Mouse (Mus musculus) layer of hippocampus, postnatal 36 days (tissue): ENCODE results near the gene Tmem245. TPM values are rescaled to one million over a fixed set of nuclear protein-coding genes. Genes with fewer than 3 reads are reported as not detected.

Experiments
- microRNA-seq, 2 experiments: library from miRNA; unstranded; fragments of <30 nt; microRNA quantifications; one replicate each; pipeline ENCODE4 v1.2.0; 2021
- total RNA-seq, 2 experiments: library from RNA; stranded (reverse); gene quantifications; 2 replicates each; pipeline ENCODE4 v1.2.3; 2021

Gene Tmem245
- total RNA-seq, 2 experiments from 2014 or later = 34.2 to 34.8 TPM

Small RNA genes lying within 50 kb of the gene (microRNA-seq; reads per million reads assigned to microRNA genes)
- 18.8 to 28.8 reads per million in 2 experiments for gene Mir32

Other genes starting within 250 kb of the Tmem245 start
- not detected for gene Gm26657, start 207.4 kb downstream of the Tmem245 start, total RNA-seq
- under 1 TPM in 1 of 2 experiments, not detected in 1; 0.25 TPM for gene Actl7b, start 206.0 kb downstream of the Tmem245 start, total RNA-seq
- not detected for gene Actl7a, start 204.0 kb downstream of the Tmem245 start, total RNA-seq
- 10 to 100 TPM; 65.0 to 68.6 TPM for gene Elp1, start 145.1 kb downstream of the Tmem245 start, total RNA-seq
- 10 to 100 TPM; 17.1 to 17.4 TPM for gene Fam206a, start 145.1 kb downstream of the Tmem245 start, total RNA-seq
- gene Ctnnal1, start 82.2 kb downstream of the Tmem245 start, total RNA-seq = 10 to 100 TPM; 12.5 to 15.7 TPM
- 100 to 1,000 TPM; 227 TPM for gene Frrs1l, start 43.0 kb upstream of the Tmem245 start, total RNA-seq
- gene Epb41l4b, start 196.0 kb upstream of the Tmem245 start, total RNA-seq = 10 to 100 TPM; 20.4 to 23.5 TPM